Mouse (Mus musculus) megakaryocyte-erythroid progenitor cell, adult 5-6 weeks (primary cell): ENCODE data around the gene Hoxd1. TPM values are rescaled to one million over a fixed set of nuclear protein-coding genes. Genes with fewer than 3 reads are reported as not detected.

Experiments
- ATAC-seq: replicated peaks from 2 replicates; pipeline ENCODE4 v1.8.0; 2016; ENCODE audit warnings: mild to moderate bottlenecking, inconsistent platforms; ENCODE audit not compliant: severe bottlenecking, poor library complexity, low FRiP score, low TSS enrichment
- total RNA-seq, 2 experiments: library from RNA; stranded (forward) in 1 of 2; stranded (reverse) in 1 of 2; fragments of 200-1000, 215-1000 nt in 1 of 2; fragments of >200 nt in 1 of 2; fragmentation: Nextera tagmentation in 1 of 2; gene quantifications; 2 replicates each; pipeline ENCODE4 v1.2.3; 2014 to 2017

Gene Hoxd1
- total RNA-seq, 2 experiments from 2014 or later = not detected

DNA sequence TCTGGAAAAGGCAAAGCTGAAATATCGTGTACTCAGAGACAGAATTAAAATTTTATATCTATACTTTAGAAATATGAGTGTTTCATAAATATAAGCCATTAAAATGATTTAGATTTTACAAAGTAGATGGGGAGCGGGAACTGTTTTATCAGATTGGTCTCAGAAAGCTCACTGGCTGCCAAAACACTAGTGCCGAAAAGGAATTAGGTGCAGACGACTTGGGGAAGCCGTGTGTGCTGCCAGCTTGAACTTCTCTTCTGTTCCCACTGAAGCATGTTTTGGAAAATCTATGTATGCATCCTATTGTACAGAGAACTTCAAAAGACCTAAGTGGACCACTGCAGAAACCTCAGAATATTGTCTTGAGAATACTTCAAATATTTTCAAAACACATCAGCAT, 45.7 kb downstream of the Hoxd1 start:
- no peak for ATAC-seq

Other genes with a start within 250 kb of the Hoxd1 start
- 35.0 and 44.4 TPM in 2 replicates for gene Lnpk, start 183.5 kb upstream of the Hoxd1 start, total RNA-seq (2014; fragmentation: Nextera tagmentation)
- gene Lnpk, start 183.5 kb upstream of the Hoxd1 start, total RNA-seq (2017) = 50.0 and 56.6 TPM in 2 replicates
- gene Evx2, start 103.4 kb upstream of the Hoxd1 start, total RNA-seq (2014; fragmentation: Nextera tagmentation) = not detected in 2 replicates
- gene Evx2, start 103.4 kb upstream of the Hoxd1 start, total RNA-seq (2017) = not detected in 2 replicates
- gene Hoxd13, start 94.7 kb upstream of the Hoxd1 start, total RNA-seq (2014; fragmentation: Nextera tagmentation) = not detected in 2 replicates
- not detected in 2 replicates for gene Hoxd13, start 94.7 kb upstream of the Hoxd1 start, total RNA-seq (2017)
- gene Hoxd12, start 88.0 kb upstream of the Hoxd1 start, total RNA-seq (2014; fragmentation: Nextera tagmentation) = not detected in 2 replicates
- not detected in 2 replicates for gene Hoxd12, start 88.0 kb upstream of the Hoxd1 start, total RNA-seq (2017)
- gene Hoxd11, start 83.4 kb upstream of the Hoxd1 start, total RNA-seq (2014; fragmentation: Nextera tagmentation) = not detected in 2 replicates
- gene Hoxd11, start 83.4 kb upstream of the Hoxd1 start, total RNA-seq (2017) = not detected in 2 replicates
- gene Hoxd10, start 71.1 kb upstream of the Hoxd1 start, total RNA-seq (2014; fragmentation: Nextera tagmentation) = not detected in 2 replicates
- gene Hoxd10, start 71.1 kb upstream of the Hoxd1 start, total RNA-seq (2017) = 0.65 TPM in 1 of 2 replicates, not detected in the other
- not detected in 2 replicates for gene Hoxd9, start 65.3 kb upstream of the Hoxd1 start, total RNA-seq (2014; fragmentation: Nextera tagmentation)
- gene Hoxd9, start 65.3 kb upstream of the Hoxd1 start, total RNA-seq (2017) = not detected in 2 replicates
- not detected in 2 replicates for gene Hoxd8, start 58.4 kb upstream of the Hoxd1 start, total RNA-seq (2014; fragmentation: Nextera tagmentation)
- gene Hoxd8, start 58.4 kb upstream of the Hoxd1 start, total RNA-seq (2017) = not detected in 2 replicates
- gene Hoxd3, start 51.1 kb upstream of the Hoxd1 start, total RNA-seq (2014; fragmentation: Nextera tagmentation) = not detected in 2 replicates
- gene Hoxd3, start 51.1 kb upstream of the Hoxd1 start, total RNA-seq (2017) = not detected in 2 replicates
- not detected in 2 replicates for gene Hoxd4, start 51.1 kb upstream of the Hoxd1 start, total RNA-seq (2014; fragmentation: Nextera tagmentation)
- not detected in 2 replicates for gene Hoxd4, start 51.1 kb upstream of the Hoxd1 start, total RNA-seq (2017)
- not detected in 2 replicates for gene Gm28230, start 36.3 kb upstream of the Hoxd1 start, total RNA-seq (2014; fragmentation: Nextera tagmentation)
- not detected in 2 replicates for gene Gm28230, start 36.3 kb upstream of the Hoxd1 start, total RNA-seq (2017)
- gene Mtx2, start 62.8 kb downstream of the Hoxd1 start, total RNA-seq (2014; fragmentation: Nextera tagmentation) = 71.8 and 72.1 TPM in 2 replicates
- gene Mtx2, start 62.8 kb downstream of the Hoxd1 start, total RNA-seq (2017) = 50.6 and 51.1 TPM in 2 replicates